Mouse (Mus musculus): ENCODE results near the gene Fbxl22.

The Fbxl22 gene

GRCm38 (mm10) chr9:66507684-66508083 lies 6.7 kb downstream of the Fbxl22 start:
- no peak for DNase-seq (ENCODE audit: low spot score in 2 of 2)

- DNase-seq (ENCODE audit: low spot score in 2 of 2) = no peak
Measured at GRCm38 (mm10) chr9:66506424-66506823, 8.0 kb downstream of the Fbxl22 start.

GRCm38 (mm10) chr9:66506011-66506410 lies 8.4 kb downstream of the Fbxl22 start:
- no peak for DNase-seq (ENCODE audit: low spot score in 2 of 2)

GRCm38 (mm10) chr9:66505141-66505917 lies 9.1 kb downstream of the Fbxl22 start:
- DNase-seq (ENCODE audit: low spot score in 2 of 2) = peak; percentile 71 to 84

GRCm38 (mm10) chr9:66504518-66504917 lies 9.9 kb downstream of the Fbxl22 start:
- no peak for DNase-seq (ENCODE audit: low spot score in 2 of 2)

- DNase-seq (ENCODE audit: low spot score in 2 of 2) = peak; percentile 55 to 65
Measured at GRCm38 (mm10) chr9:66503879-66504411, 10.4 kb downstream of the Fbxl22 start.

GRCm38 (mm10) chr9:66501248-66501647 lies 13.1 kb downstream of the Fbxl22 start:
- DNase-seq (ENCODE audit: low spot score in 2 of 2) = no peak

GRCm38 (mm10) chr9:66493992-66494391 lies 20.4 kb downstream of the Fbxl22 start:
- no peak for DNase-seq (ENCODE audit: low spot score in 2 of 2)

GRCm38 (mm10) chr9:66492361-66492760 lies 22.0 kb downstream of the Fbxl22 start:
- peak; percentile 47 to 56 for DNase-seq (ENCODE audit: low spot score in 2 of 2)

- DNase-seq (ENCODE audit: low spot score in 2 of 2) = no peak
Measured at GRCm38 (mm10) chr9:66488786-66489185, 25.6 kb downstream of the Fbxl22 start.

- no peak for DNase-seq (ENCODE audit: low spot score in 2 of 2)
Measured at GRCm38 (mm10) chr9:66483429-66483828, 31.0 kb downstream of the Fbxl22 start.

GRCm38 (mm10) chr9:66477785-66478184 lies 36.6 kb downstream of the Fbxl22 start:
- no peak for DNase-seq (ENCODE audit: low spot score in 2 of 2)

GRCm38 (mm10) chr9:66465087-66465486 lies 49.3 kb downstream of the Fbxl22 start:
- peak; percentile 18 to 20 for DNase-seq (ENCODE audit: low spot score in 2 of 2)

Measured in spleen, postnatal 36 days (tissue).